Mouse (Mus musculus): ENCODE measurements around the gene Prkar1b.

GRCm38 (mm10) chr5:139166781-139167361 is 17.1 kb upstream of the Prkar1b start:
- TF ChIP-seq EP300 (IDR thresholded peaks at IDR 0.05) (no peak; the same call in 1 of the 2 replicates), CTCF (IDR thresholded peaks at IDR 0.05) (no peak)

Measured in lung, postnatal 0 days (tissue).